Mouse (Mus musculus) frontal cortex, adult 2 months (tissue): Measurements from ENCODE around the gene Igsf11. TPM values are rescaled to one million over a fixed set of nuclear protein-coding genes. Genes with fewer than 3 reads are reported as not detected.

Source experiments
- DNase-seq, 2 experiments: peaks; one replicate each; pipeline ENCODE4 v3.0.0; 2022; ENCODE audit warnings: low spot score in 1 of 2; ENCODE audit errors: extremely low spot score in 1 of 2
- polyA plus RNA-seq: library from polyadenylated mRNA; depleted of rRNA; stranded (reverse); fragments of >200 nt; gene quantifications from 2 replicates; pipeline ENCODE4 v1.2.3, GENCODE M21; 2012; rRNA removed

Gene Igsf11
- polyA plus RNA-seq, result 35.6 and 37.4 TPM in 2 replicates

DNA sequence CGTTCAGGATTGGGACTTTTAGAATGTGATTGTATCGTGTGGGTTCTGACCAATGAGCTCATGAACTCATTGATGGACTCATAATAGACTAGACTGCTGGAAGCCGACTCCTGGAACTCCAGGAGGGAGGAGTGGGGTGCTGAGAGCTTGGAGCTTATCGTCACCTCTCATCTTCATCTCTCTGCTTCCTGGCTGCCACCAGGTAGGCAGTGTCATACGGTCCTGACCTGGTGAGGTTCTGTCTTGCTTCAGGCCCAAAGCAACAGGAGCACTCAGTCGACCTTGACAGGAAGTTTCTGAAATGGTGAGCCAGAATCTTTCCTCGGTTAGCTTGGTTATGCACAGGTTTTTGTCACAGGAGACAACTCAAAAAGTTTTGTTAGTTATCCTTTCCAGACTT lies at the start of gene Igsf11:
Gene Igsf11, plus strand, starts transcription at position 301 of the 400 bp plus-strand sequence.
- DNase-seq, result no peak

DNA sequence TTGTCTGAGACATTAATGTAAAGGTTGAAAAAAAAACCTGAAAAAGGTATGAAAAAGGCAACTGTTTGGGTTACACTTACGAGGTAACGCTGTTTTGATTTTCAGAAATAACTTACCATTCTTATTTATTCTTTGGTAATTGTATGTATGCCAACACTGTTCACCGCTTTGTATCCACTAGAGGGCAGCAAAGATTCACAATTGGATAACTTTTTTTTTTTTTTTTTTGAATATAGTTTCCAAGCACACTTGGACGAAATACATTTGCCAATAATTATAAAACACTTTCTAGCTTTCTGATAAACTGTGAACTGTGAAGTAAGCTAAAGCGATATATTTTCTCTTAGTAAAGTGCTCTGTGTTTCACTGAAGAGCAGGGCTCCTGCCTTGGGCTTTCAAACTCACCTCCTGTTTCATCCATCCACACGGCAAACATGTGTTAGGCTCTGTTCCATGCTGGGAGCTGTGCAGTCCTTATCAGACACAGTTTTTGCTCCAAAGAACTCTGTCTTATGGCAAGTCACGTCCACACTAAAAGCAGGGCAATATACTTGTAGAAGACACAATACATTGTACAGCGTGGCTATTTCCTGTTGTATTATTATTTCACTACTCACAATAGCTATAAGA lies 34.2 kb upstream of the Igsf11 start:
- DNase-seq, result peak in 1 of 2 experiments; percentile 56

GRCm38 (mm10) chr16:38860548-38860947 lies 31.9 kb upstream of the Igsf11 start:
- DNase-seq, result no peak

DNA sequence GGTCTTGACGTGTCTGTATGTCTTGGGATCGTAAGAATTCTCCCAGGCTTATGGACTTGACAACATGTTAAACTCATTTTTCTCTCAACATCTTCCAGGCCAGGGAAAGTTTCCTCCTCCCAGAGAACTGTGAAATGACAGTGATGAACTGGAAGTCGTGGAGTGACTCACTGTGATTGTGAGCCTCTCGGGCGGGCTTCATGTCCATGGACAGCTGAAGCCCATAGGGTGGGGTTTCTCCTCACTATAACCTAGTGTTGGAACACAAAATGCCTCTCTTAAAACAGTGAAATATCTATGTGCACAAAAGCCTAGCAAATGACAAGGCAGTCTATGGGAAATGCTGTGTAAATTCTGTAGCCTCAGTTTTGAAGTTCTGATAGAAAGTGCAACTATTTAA lies 28.1 kb upstream of the Igsf11 start:
- no peak for DNase-seq

DNA sequence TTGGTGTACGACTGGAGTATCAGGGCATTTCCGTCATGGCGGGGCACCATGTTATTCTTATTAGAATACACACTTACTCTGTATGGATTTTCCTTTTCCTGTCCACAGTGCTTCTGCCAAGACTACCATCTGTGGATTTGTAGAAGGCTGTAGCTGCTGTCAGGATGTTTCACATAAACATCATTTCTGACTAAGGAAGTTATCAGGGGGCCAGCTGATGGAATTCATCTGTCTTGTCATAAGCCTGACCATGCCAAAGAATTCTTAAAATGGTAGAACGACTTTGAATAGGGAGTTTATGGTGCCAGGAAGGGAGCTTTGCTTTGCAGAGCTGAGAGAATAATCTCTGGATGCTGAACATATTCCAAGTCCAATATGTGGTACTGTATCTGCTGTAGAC lies 19.2 kb upstream of the Igsf11 start:
- DNase-seq, result peak; percentile 29 to 56

- DNase-seq, result peak; percentile 67 to 82
Observed at GRCm38 (mm10) chr16:38874481-38874880, 18.0 kb upstream of the Igsf11 start.

DNA sequence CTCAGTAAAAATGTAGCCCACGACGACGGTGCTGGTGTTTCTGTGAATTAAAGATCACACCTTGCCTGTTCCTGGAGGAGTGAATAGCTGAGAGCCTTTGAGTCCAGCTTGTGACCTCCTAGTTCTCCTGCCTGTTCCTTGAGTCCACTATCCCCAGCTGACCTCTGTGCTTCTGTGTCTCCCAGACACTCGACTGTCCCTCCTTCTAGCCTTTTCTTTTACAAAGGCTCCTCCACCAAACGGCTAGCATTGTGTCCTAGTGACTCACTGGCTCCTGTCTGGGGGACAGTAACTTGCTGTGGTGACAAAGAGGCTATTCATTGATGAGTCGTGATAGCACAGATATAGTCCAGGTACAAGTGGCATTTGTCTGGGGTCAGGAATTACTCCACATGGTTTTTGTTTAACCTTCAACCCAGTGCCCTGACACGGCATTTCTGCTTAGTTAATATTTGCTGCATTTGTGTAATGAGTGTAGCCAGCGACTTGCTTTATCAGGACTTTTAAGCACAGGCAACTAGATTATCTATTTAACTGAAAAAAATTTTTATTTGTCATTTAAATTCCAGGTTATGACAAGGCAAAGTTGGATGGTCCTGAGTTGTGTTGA lies 6.5 kb downstream of the Igsf11 start:
- DNase-seq, result no peak

GRCm38 (mm10) chr16:38900024-38900423 lies 7.6 kb downstream of the Igsf11 start:
- no peak for DNase-seq

DNA sequence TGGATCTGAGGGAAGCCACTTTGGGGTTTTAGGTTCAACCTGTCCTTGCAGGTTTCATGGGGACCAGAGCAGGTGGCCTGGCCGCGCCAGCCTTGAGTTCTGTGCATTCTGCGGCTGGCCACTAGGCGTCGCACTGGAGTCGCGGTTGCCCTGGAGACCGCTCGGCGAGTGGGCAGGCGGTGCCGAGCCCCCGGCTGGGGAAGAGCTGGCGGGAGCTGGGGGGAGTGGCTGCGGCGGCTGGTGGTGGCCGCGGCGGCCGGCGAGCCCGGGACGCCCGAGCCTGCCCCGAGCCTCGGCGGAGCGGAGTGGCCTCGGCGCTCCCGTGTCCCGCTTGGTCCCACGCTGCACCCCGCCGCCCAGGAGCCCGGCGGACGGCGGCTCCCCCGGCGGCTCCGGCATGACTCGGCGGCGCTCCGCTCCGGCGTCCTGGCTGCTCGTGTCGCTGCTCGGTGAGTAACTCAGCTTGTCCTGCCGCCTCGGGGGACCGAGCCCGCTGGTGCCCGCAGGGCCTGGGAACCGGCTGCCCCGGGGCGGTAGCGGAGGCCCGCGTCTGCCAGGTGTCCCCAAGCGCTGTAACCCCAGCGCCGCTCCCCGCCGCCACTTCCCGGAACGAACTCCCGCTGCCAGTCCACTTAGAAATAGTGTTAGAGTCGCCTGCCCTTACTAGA lies 9.8 kb downstream of the Igsf11 start:
- DNase-seq, result peak; percentile 57 to 95

DNA sequence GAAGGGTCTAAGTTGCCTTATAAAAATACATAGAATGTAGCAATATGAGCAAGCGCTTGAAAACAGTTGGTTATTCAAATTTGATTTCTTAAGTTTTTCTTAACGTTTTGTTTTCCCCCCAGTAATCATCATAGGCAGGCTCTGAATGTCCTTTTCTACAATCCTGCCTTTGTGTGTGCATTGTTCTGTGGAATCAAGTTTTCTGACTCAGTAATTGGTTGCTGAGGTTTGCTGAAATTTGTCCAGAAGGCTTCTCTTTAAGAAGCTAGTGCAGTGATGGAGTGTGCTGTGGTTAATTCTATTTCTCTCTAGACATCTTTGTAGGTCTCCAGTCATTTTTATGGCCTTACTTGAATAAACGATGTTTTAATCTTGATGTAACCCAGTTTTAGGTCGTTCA lies 10.5 kb downstream of the Igsf11 start:
- no peak for DNase-seq

GRCm38 (mm10) chr16:38904202-38904601 lies 11.7 kb downstream of the Igsf11 start:
- DNase-seq, result peak in 1 of 2 experiments; percentile 38

GRCm38 (mm10) chr16:38905911-38906310 lies 13.4 kb downstream of the Igsf11 start:
- no peak for DNase-seq

GRCm38 (mm10) chr16:38908304-38908703 lies 15.8 kb downstream of the Igsf11 start:
- no peak for DNase-seq

GRCm38 (mm10) chr16:38909506-38909905 lies 17.0 kb downstream of the Igsf11 start:
- no peak for DNase-seq

DNA sequence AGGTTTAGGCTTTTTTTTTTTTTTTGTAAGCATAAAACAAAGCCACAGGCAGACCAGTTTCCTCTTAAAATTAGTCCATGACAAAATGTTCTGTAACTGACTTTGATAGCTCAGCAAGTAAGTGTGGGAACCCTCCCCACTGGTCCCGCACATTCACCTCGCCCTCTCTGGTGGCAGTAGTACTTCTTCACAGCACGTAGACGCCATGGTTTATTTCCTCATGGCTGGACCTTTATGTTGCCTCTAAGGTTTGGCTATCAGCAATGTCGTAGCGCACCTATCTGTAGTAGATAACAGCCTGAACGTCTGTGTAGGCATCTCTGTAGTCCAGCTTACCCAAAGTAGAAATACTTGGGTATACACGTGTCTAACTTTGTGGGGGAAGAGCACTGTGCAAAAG lies 17.6 kb downstream of the Igsf11 start:
- DNase-seq, result no peak

- DNase-seq, result no peak
Observed at GRCm38 (mm10) chr16:38915451-38915850, 23.0 kb downstream of the Igsf11 start.

DNA sequence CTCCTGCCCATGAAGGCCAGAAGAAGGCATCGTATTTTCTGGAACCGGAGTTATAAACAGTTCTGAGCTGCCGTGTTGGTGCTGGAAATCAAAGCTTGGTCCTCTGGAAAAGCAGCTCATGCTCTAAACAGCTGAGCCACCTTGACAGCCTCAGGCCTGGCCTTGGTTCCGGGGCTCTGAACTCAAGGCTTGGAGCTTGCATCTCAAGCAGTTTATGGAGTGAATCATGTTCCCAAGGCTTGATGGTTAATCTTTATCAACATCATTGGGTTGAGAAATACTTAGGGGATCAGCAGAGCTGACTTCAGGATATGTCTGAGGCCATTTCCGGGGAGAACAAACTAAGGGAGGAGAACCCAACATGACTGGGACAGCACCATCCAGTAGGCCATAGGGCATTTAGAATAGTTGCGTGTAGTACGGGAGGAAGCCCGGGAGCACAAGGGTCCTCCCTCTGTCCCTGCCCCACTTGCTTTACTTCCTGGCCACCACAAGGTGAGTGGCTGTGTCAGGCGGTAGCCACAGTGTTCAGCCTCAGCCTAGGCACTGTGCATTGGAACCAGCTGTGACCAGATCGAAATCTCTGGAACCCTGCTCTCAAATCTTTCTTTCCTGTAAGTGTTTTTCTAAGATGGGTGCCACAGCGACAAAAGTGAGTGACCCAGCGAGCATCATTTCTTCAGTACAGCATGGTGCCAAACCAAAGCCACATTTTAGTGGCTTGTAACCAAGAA lies 23.7 kb downstream of the Igsf11 start:
- DNase-seq, result no peak

GRCm38 (mm10) chr16:38916885-38917284 lies 24.4 kb downstream of the Igsf11 start:
- no peak for DNase-seq

- DNase-seq, result peak in 1 of 2 experiments; percentile 40
Observed at GRCm38 (mm10) chr16:38918121-38918520, 25.6 kb downstream of the Igsf11 start.

- no peak for DNase-seq
Observed at GRCm38 (mm10) chr16:38920488-38920887, 28.0 kb downstream of the Igsf11 start.

DNA sequence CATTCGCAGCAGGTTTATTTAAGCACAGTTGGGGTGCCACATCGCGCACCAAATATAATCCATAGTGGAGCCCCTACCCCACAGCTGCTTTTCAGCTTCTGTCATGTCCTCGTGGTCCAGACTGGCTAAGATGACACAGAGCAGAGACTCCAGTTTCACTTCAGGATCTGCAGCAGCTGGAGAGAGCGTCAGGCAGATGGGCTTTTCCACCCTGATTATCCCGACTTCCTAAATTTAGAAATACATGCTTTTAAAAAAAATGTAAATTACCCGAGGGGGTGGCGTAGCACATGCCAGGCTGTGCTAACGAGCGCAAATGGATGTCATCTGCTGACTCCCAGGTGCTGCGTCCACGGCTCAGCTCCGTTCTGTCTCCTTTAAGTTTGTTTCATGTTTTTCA lies 32.5 kb downstream of the Igsf11 start:
- peak; percentile 81 to 82 for DNase-seq
